Mouse (Mus musculus) G1E (cell line): ENCODE data around the gene Vcl.

Experiments used
- CTCF ChIP-seq: IDR thresholded peaks from 2 replicates; pipeline ENCODE4 v1.5.1; 2012; ENCODE audit warnings: low read depth, low read length, inconsistent platforms, mixed read lengths
- GATA1 ChIP-seq: IDR thresholded peaks from 2 replicates; pipeline ENCODE4 v1.6.1; 2012; ENCODE audit warnings: borderline replicate concordance, low read length, inconsistent platforms, mixed read lengths

DNA sequence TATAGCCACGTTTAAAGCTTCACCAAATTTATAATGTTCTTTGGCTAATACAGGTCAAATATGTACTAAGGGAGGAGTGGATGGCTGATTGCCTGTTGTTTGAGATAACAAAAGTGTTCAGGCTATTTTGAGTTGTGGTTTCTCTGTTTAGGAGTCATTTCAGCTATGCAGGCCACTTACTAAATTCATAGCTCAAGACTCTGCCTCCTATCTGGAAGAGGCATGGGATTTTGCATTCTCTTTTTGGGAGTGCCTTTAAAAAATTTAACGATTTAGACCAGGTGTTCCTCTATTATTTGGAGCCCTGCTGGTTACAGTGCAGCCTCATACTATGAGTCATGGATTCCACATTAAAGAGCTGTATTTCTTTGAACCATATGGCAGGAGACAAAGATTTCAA, 9.2 kb downstream of the Vcl start:
- no peak for TF ChIP-seq GATA1
- TF ChIP-seq CTCF, result no peak
